Mouse (Mus musculus) kidney, postnatal 4 days (tissue): Measurements from ENCODE around the gene Actr5.

Experiments
- DNase-seq, 2 experiments: peaks; one replicate each; pipeline ENCODE4 v3.0.0; 2021; ENCODE audit warnings: mixed read lengths in 2 of 2

The Actr5 gene

GRCm38 (mm10) chr2:158624718-158625222 is at the start of gene Actr5:
TSS of gene Actr5 (plus strand) at chr2:158624888.
- DNase-seq = peak; percentile 98 to 99

GRCm38 (mm10) chr2:158579979-158580378 is 44.7 kb upstream of the Actr5 start:
- no peak for DNase-seq

GRCm38 (mm10) chr2:158584621-158585358 is 39.9 kb upstream of the Actr5 start:
- DNase-seq = peak; percentile 85 to 86

- no peak for DNase-seq
Measured at GRCm38 (mm10) chr2:158588524-158589271, 36.0 kb upstream of the Actr5 start.

- no peak for DNase-seq
Measured at GRCm38 (mm10) chr2:158590495-158590894, 34.2 kb upstream of the Actr5 start.

- no peak for DNase-seq
Measured at GRCm38 (mm10) chr2:158591286-158591685, 33.4 kb upstream of the Actr5 start.

GRCm38 (mm10) chr2:158593371-158593770 is 31.3 kb upstream of the Actr5 start:
- DNase-seq = no peak

GRCm38 (mm10) chr2:158595103-158595502 is 29.6 kb upstream of the Actr5 start:
- DNase-seq = peak; percentile 82 to 89

- no peak for DNase-seq
Measured at GRCm38 (mm10) chr2:158595577-158595976, 29.1 kb upstream of the Actr5 start.

GRCm38 (mm10) chr2:158596803-158597202 is 27.9 kb upstream of the Actr5 start:
- DNase-seq = no peak

- no peak for DNase-seq
Measured at GRCm38 (mm10) chr2:158600517-158600916, 24.2 kb upstream of the Actr5 start.

GRCm38 (mm10) chr2:158601326-158601725 is 23.4 kb upstream of the Actr5 start:
- DNase-seq = no peak

GRCm38 (mm10) chr2:158602663-158603062 is 22.0 kb upstream of the Actr5 start:
- peak in 1 of 2 experiments; percentile 25 for DNase-seq

- peak; percentile 27 to 38 for DNase-seq
Measured at GRCm38 (mm10) chr2:158606511-158606964, 18.1 kb upstream of the Actr5 start.

- DNase-seq = peak in 1 of 2 experiments; percentile 20
Measured at GRCm38 (mm10) chr2:158609681-158610080, 15.0 kb upstream of the Actr5 start.

GRCm38 (mm10) chr2:158610488-158611325 is 14.0 kb upstream of the Actr5 start, which contains the start of gene Slc32a1:
TSS of gene Slc32a1 (plus strand) at chr2:158610767.
- peak; percentile 34 to 52 for DNase-seq

GRCm38 (mm10) chr2:158611326-158611719 is 13.4 kb upstream of the Actr5 start:
- DNase-seq = peak in 1 of 2 experiments; percentile 27

- DNase-seq = peak; percentile 33 to 46
Measured at GRCm38 (mm10) chr2:158611726-158612670, 12.7 kb upstream of the Actr5 start.

GRCm38 (mm10) chr2:158612671-158613250 is 11.9 kb upstream of the Actr5 start:
- peak; percentile 35 to 64 for DNase-seq

GRCm38 (mm10) chr2:158613541-158614417 is 10.9 kb upstream of the Actr5 start:
- peak; percentile 68 to 74 for DNase-seq
